In genomic region chr6:39286053-39286731, GRCm38 (mm10) we compare ENCODE assay signal across 9 mouse cellular contexts.
DNase-seq lines count a peak whose midpoint lies in the region; ATAC-seq lines count a peak whose summit lies in the region.
"Had no signal": no experiment of that assay in that cellular context is flagged by ENCODE, and none has a peak within 500 bp of the region (broad histone marks: within the 10 kb centered on the region; RNA-seq: fewer than 3 reads in every experiment).

No protein-coding gene starts in this region.

- H3K27me3 ChIP-seq in heart, embryonic 15.5 days: no peaks in the 10 kb centered on the region
- no peaks in the 10 kb centered on the region for H3K27me3 ChIP-seq in heart, embryonic 11.5 days (ENCODE audit: control insufficient read depth, insufficient read depth, low read length)
- H3K27me3 ChIP-seq in heart, embryonic 16.5 days (ENCODE audit: control insufficient read depth, insufficient read depth, low read length): no peaks in the 10 kb centered on the region
- H3K27me3 ChIP-seq in liver, embryonic 16.5 days (ENCODE audit: control insufficient read depth, insufficient read depth, low read depth, low read length): no peaks in the 10 kb centered on the region
- no peaks in the 10 kb centered on the region for H3K27me3 ChIP-seq in forebrain, embryonic 11.5 days (ENCODE audit: control insufficient read depth, insufficient read depth, low read length)

- no peak overlapping the region for H3K4me2 ChIP-seq in heart, embryonic 15.5 days
- H3K4me2 ChIP-seq in heart, embryonic 11.5 days: no peak overlapping the region
- no peak overlapping the region for H3K4me2 ChIP-seq in heart, embryonic 16.5 days (ENCODE audit: low read depth, low read length)
- H3K4me2 ChIP-seq in liver, embryonic 16.5 days (ENCODE audit: low read depth, low read length): no peak overlapping the region
- H3K4me2 ChIP-seq in forebrain, embryonic 11.5 days (ENCODE audit: low read depth, low read length, severe bottlenecking): no peak overlapping the region

- no peak overlapping the region for H3K9ac ChIP-seq in heart, embryonic 15.5 days
- no peak overlapping the region for H3K9ac ChIP-seq in heart, embryonic 11.5 days (ENCODE audit: low read depth, low read length)
- H3K9ac ChIP-seq in heart, embryonic 16.5 days (ENCODE audit: low read length): 0 out of 2 replicates have a peak overlapping the region, but pooled peaks have one; percentile 13
- no peak overlapping the region for H3K9ac ChIP-seq in liver, embryonic 16.5 days (ENCODE audit: low read depth, low read length)
- no peak overlapping the region for H3K9ac ChIP-seq in forebrain, embryonic 11.5 days (ENCODE audit: low read length)

- H3K27ac ChIP-seq in heart, embryonic 15.5 days: peak overlapping the region; percentile 41
- H3K27ac ChIP-seq in heart, embryonic 11.5 days (ENCODE audit: low read depth, low read length): no peak overlapping the region
- peak overlapping the region; percentile 44; the same call in 1 of the 2 replicates for H3K27ac ChIP-seq in heart, embryonic 16.5 days (ENCODE audit: low read length)
- peak overlapping the region; percentile 25; the same call in 1 of the 2 replicates for H3K27ac ChIP-seq in liver, embryonic 16.5 days (ENCODE audit: low read length)
- H3K27ac ChIP-seq in forebrain, embryonic 11.5 days (ENCODE audit: low read depth, low read length): no peak overlapping the region
- H3K27ac ChIP-seq: heart, adult 2 months had no signal

- no peaks in the 10 kb centered on the region for H3K9me3 ChIP-seq in heart, embryonic 15.5 days (replicated peaks)
- H3K9me3 ChIP-seq in heart, embryonic 11.5 days (replicated peaks; ENCODE audit: control insufficient read depth, low read length): no peaks in the 10 kb centered on the region
- peaks cover 3% of the 10 kb centered on the region; the same call in 1 of the 2 replicates for H3K9me3 ChIP-seq in heart, embryonic 16.5 days (replicated peaks; ENCODE audit: control insufficient read depth, low read length)
- no peaks in the 10 kb centered on the region for H3K9me3 ChIP-seq in liver, embryonic 16.5 days (replicated peaks; ENCODE audit: control insufficient read depth, low read length)
- H3K9me3 ChIP-seq in forebrain, embryonic 11.5 days (ENCODE audit: control insufficient read depth, low read length): no peaks in the 10 kb centered on the region

- WGBS in heart, embryonic 15.5 days: 7% methylated on average over 8 of the region's 9 CpGs
- WGBS in heart, embryonic 11.5 days (ENCODE audit: insufficient replicate concordance): 22% methylated on average over 6 of the region's 9 CpGs
- 10% methylated on average over 6 of the region's 9 CpGs for WGBS in heart, embryonic 16.5 days
- 33% methylated on average over 6 of the region's 9 CpGs for WGBS in liver, embryonic 16.5 days (ENCODE audit: insufficient replicate concordance)
- WGBS in forebrain, embryonic 11.5 days: 36% methylated on average over 6 of the region's 9 CpGs

- no peak for ATAC-seq in heart, embryonic 15.5 days (replicated peaks; ENCODE audit: insufficient number of reproducible peaks, insufficient read depth, low FRiP score, low read depth)
- no peak for ATAC-seq in heart, embryonic 11.5 days (replicated peaks; ENCODE audit: insufficient number of reproducible peaks, low FRiP score, low TSS enrichment)
- no peak for ATAC-seq in heart, embryonic 16.5 days (replicated peaks; ENCODE audit: extremely low read depth, insufficient read depth, low FRiP score)
- ATAC-seq in liver, embryonic 16.5 days (ENCODE audit: low read depth): peak; percentile 66; the same call in 1 of the 2 replicates
- ATAC-seq in forebrain, embryonic 11.5 days (replicated peaks; ENCODE audit: low FRiP score): no peak

- peaks cover 23% of the 10 kb centered on the region for H3K4me1 ChIP-seq in heart, embryonic 15.5 days (replicated peaks)
- peaks cover 11% of the 10 kb centered on the region for H3K4me1 ChIP-seq in heart, embryonic 11.5 days (ENCODE audit: control insufficient read depth, insufficient read depth, low read length)
- peaks cover 15% of the 10 kb centered on the region for H3K4me1 ChIP-seq in heart, embryonic 16.5 days (ENCODE audit: control insufficient read depth, insufficient read depth, low read length)
- H3K4me1 ChIP-seq in liver, embryonic 16.5 days (ENCODE audit: control insufficient read depth, low read depth, low read length): no peaks in the 10 kb centered on the region; the same call in 1 of the 2 replicates
- H3K4me1 ChIP-seq in forebrain, embryonic 11.5 days (replicated peaks; ENCODE audit: control insufficient read depth, insufficient read depth, low read length): peaks cover 2% of the 10 kb centered on the region; the same call in 1 of the 2 replicates

- H3K4me3 ChIP-seq in heart, embryonic 15.5 days: no peak overlapping the region
- no peak overlapping the region for H3K4me3 ChIP-seq in heart, embryonic 11.5 days (ENCODE audit: low read depth, low read length)
- H3K4me3 ChIP-seq in heart, embryonic 16.5 days (ENCODE audit: low read length): no peak overlapping the region
- no peak overlapping the region for H3K4me3 ChIP-seq in liver, embryonic 16.5 days (ENCODE audit: low read depth, low read length)
- H3K4me3 ChIP-seq in forebrain, embryonic 11.5 days (ENCODE audit: low read depth, low read length): no peak overlapping the region
- H3K4me3 ChIP-seq: heart, adult 2 months had no signal

- peak; percentile 35 for DNase-seq in adrenal gland, postnatal 25 days
- DNase-seq in forebrain, embryonic 11.5 days (ENCODE audit: low spot score): no peak
- no peak for DNase-seq in c-Kit-positive CD71-positive TER-119-positive erythroid progenitor cells, embryonic 14.5 days (ENCODE audit: low spot score)
- DNase-seq in urinary bladder, postnatal 10 days (ENCODE audit: low spot score): no peak

- no peaks in the 10 kb centered on the region; the same call in 1 of the 2 replicates for H3K36me3 ChIP-seq in heart, embryonic 15.5 days
- no peaks in the 10 kb centered on the region for H3K36me3 ChIP-seq in heart, embryonic 11.5 days (ENCODE audit: control insufficient read depth, insufficient read depth, low read length)
- H3K36me3 ChIP-seq in heart, embryonic 16.5 days (ENCODE audit: control insufficient read depth, insufficient read depth): no peaks in the 10 kb centered on the region
- no peaks in the 10 kb centered on the region for H3K36me3 ChIP-seq in liver, embryonic 16.5 days (ENCODE audit: control insufficient read depth, insufficient read depth)
- H3K36me3 ChIP-seq in forebrain, embryonic 11.5 days (ENCODE audit: control insufficient read depth, insufficient read depth, low read length): no peaks in the 10 kb centered on the region

Comparison
In these comparisons a context has a peak if more than half of its experiments do, and no peak if none do; other contexts are left out.
1. H3K27ac ChIP-seq: peak in heart, embryonic 15.5 days (single experiment), heart, embryonic 16.5 days (single experiment) and liver, embryonic 16.5 days (single experiment); none in heart, embryonic 11.5 days (single experiment) and forebrain, embryonic 11.5 days (single experiment).